15 mouse cellular contexts compared by ENCODE assay signal in genomic region chr5:99496157-99496453, GRCm38 (mm10).
A peak's percentile ranks its signal among the peaks of the same experiment; 100 is the strongest.
DNase-seq lines count a peak whose midpoint lies in the region; ATAC-seq and TF ChIP-seq lines count a peak whose summit lies in the region.
"Had no signal": no experiment of that assay in that cellular context is flagged by ENCODE, and none has a peak within 500 bp of the region (broad histone marks: within the 10 kb centered on the region; RNA-seq: fewer than 3 reads in every experiment).

No protein-coding gene starts in this region.

- no peak for TF ChIP-seq POLR2A in brain, embryonic 14.5 days (IDR thresholded peaks at IDR 0.05; ENCODE audit: borderline replicate concordance, extremely low read depth, insufficient read depth, insufficient read length, poor library complexity, severe bottlenecking)

- H3K4me3 ChIP-seq in kidney, postnatal 0 days (replicated peaks; ENCODE audit: low read depth, low read length): no peak overlapping the region
- no peak overlapping the region for H3K4me3 ChIP-seq in C2C12 (ENCODE audit: insufficient read depth, poor library complexity, severe bottlenecking)
- H3K4me3 ChIP-seq in hindbrain, embryonic 16.5 days (ENCODE audit: low read length): no peak overlapping the region
- H3K4me3 ChIP-seq in heart, embryonic 10.5 days: no peak overlapping the region
- H3K4me3 ChIP-seq: erythroblast, embryonic 14.5 days; heart, embryonic 12.5 days; limb, embryonic 15.5 days; megakaryocyte, embryonic 14.5 days had no signal

- H3K36me3 ChIP-seq in kidney, postnatal 0 days (ENCODE audit: insufficient read depth, low read length): no peaks in the 10 kb centered on the region
- H3K36me3 ChIP-seq in C2C12 (ENCODE audit: control insufficient read depth, insufficient read depth): no peaks in the 10 kb centered on the region
- no peaks in the 10 kb centered on the region for H3K36me3 ChIP-seq in hindbrain, embryonic 16.5 days (ENCODE audit: control insufficient read depth, insufficient read depth, low read length)
- no peaks in the 10 kb centered on the region for H3K36me3 ChIP-seq in heart, embryonic 10.5 days
- H3K36me3 ChIP-seq: heart, embryonic 12.5 days; limb, embryonic 15.5 days had no signal

- 0 out of 2 replicates have a peak, but pooled peaks cover 11% of the 10 kb centered on the region for H3K4me1 ChIP-seq in kidney, postnatal 0 days (replicated peaks; ENCODE audit: insufficient read depth, low read length)
- peaks cover 7% of the 10 kb centered on the region for H3K4me1 ChIP-seq in hindbrain, embryonic 16.5 days (ENCODE audit: control insufficient read depth, insufficient read depth, low read depth, low read length)
- peaks cover 42% of the 10 kb centered on the region for H3K4me1 ChIP-seq in heart, embryonic 10.5 days
- H3K4me1 ChIP-seq: limb, embryonic 15.5 days had no signal

- peak; percentile 19 for DNase-seq in kidney, postnatal 0 days (ENCODE audit: low spot score)
- DNase-seq in kidney, postnatal 10 days: no peak
- peak; percentile 72 for DNase-seq in brain, embryonic 14.5 days (ENCODE audit: low read depth)
- DNase-seq in layer of hippocampus, postnatal 14 days (ENCODE audit: low spot score in 2 of 2): no peak
- no peak for DNase-seq in heart, embryonic 10.5 days (ENCODE audit: low spot score)
- DNase-seq: cerebellum, postnatal 25 days; lung, postnatal 14 days; right cerebral cortex, postnatal 25 days; thymus, postnatal 25 days had no signal

- 58% methylated on average over 1 of the region's 1 CpGs for WGBS in kidney, postnatal 0 days
- WGBS in hindbrain, embryonic 16.5 days: 17% methylated on average over 1 of the region's 1 CpGs
- 43% methylated on average over 1 of the region's 1 CpGs for WGBS in heart, embryonic 10.5 days

- no peaks in the 10 kb centered on the region for H3K79me2 ChIP-seq in C2C12 (ENCODE audit: control insufficient read depth, insufficient read depth)

- 0 out of 2 replicates have a peak overlapping the region, but pooled peaks have one; percentile 56 for H3K27ac ChIP-seq in kidney, postnatal 0 days
- H3K27ac ChIP-seq in hindbrain, embryonic 16.5 days (ENCODE audit: low read depth, low read length): peak overlapping the region; percentile 51; the same call in 1 of the 2 replicates
- H3K27ac ChIP-seq in heart, embryonic 10.5 days: no peak overlapping the region
- H3K27ac ChIP-seq: limb, embryonic 15.5 days had no signal

- no peak overlapping the region for H3ac ChIP-seq in C2C12 (ENCODE audit: control insufficient read depth, insufficient read length, low read depth)

- ATAC-seq in kidney, postnatal 0 days (replicated peaks; ENCODE audit: low FRiP score, low read depth): peak; percentile 55; the same call in 1 of the 2 replicates
- ATAC-seq in hindbrain, embryonic 16.5 days: peak; percentile 41; the same call in 1 of the 2 replicates

- no peak for TF ChIP-seq CTCF in kidney, postnatal 0 days (IDR thresholded peaks at IDR 0.05; ENCODE audit: low read depth)
- TF ChIP-seq CTCF in C2C12 (IDR thresholded peaks at IDR 0.05; ENCODE audit: control insufficient read depth, insufficient read depth, insufficient read length): no peak
- TF ChIP-seq CTCF in brain, embryonic 14.5 days (IDR thresholded peaks at IDR 0.05; ENCODE audit: borderline replicate concordance, extremely low read depth, insufficient read depth, insufficient read length): no peak

- H3K4me2 ChIP-seq in kidney, postnatal 0 days (ENCODE audit: low read length): no peak overlapping the region
- H3K4me2 ChIP-seq in hindbrain, embryonic 16.5 days (ENCODE audit: low read length): no peak overlapping the region
- H3K4me2 ChIP-seq: heart, embryonic 12.5 days; limb, embryonic 15.5 days had no signal

- no peaks in the 10 kb centered on the region for H3K79me3 ChIP-seq in C2C12 (ENCODE audit: low read depth)

- no peaks in the 10 kb centered on the region for H3K27me3 ChIP-seq in kidney, postnatal 0 days (ENCODE audit: insufficient read depth, low read length)
- peaks cover 4% of the 10 kb centered on the region for H3K27me3 ChIP-seq in C2C12 (ENCODE audit: control insufficient read depth, insufficient read depth, insufficient read length)
- H3K27me3 ChIP-seq in hindbrain, embryonic 16.5 days (replicated peaks; ENCODE audit: control insufficient read depth, insufficient read depth, low read length): no peaks in the 10 kb centered on the region
- H3K27me3 ChIP-seq in heart, embryonic 10.5 days (ENCODE audit: insufficient read depth, poor library complexity, severe bottlenecking): no peaks in the 10 kb centered on the region
- H3K27me3 ChIP-seq: heart, embryonic 12.5 days; limb, embryonic 15.5 days had no signal

- H3K9ac ChIP-seq in kidney, postnatal 0 days (ENCODE audit: low read depth, low read length): no peak overlapping the region
- no peak overlapping the region for H3K9ac ChIP-seq in hindbrain, embryonic 16.5 days (ENCODE audit: low read depth, low read length)
- H3K9ac ChIP-seq: heart, embryonic 12.5 days; limb, embryonic 15.5 days had no signal

- H3K9me3 ChIP-seq in kidney, postnatal 0 days (replicated peaks; ENCODE audit: low read length): no peaks in the 10 kb centered on the region
- no peaks in the 10 kb centered on the region for H3K9me3 ChIP-seq in hindbrain, embryonic 16.5 days (ENCODE audit: control insufficient read depth, low read length)
- H3K9me3 ChIP-seq in heart, embryonic 10.5 days: no peaks in the 10 kb centered on the region
- H3K9me3 ChIP-seq: heart, embryonic 12.5 days; limb, embryonic 15.5 days; megakaryocyte, embryonic 14.5 days had no signal

TF ChIP-seq in C2C12, 6 proteins besides CTCF, POLR2A, EP300 and RAD21:
- TF ChIP-seq MYOD1 (IDR thresholded peaks at IDR 0.05; ENCODE audit: control insufficient read depth, insufficient read length, low read depth) (peak; percentile 67), MYOG (IDR thresholded peaks at IDR 0.05; ENCODE audit: control insufficient read depth, extremely low read depth, insufficient read length) (no peak)
TF ChIP-seq in C2C12: peak in this region for 1.

Comparison
In these comparisons a context has a peak if more than half of its experiments do, and no peak if none do; other contexts are left out.
1. DNase-seq: peak in kidney, postnatal 0 days (single experiment) and brain, embryonic 14.5 days (single experiment); none in kidney, postnatal 10 days (single experiment), layer of hippocampus, postnatal 14 days (0 of 2) and heart, embryonic 10.5 days (single experiment).